Mouse (Mus musculus) urinary bladder, adult 2 months (tissue): ENCODE measurements around the gene Ckmt2. TPM values are rescaled to one million over a fixed set of nuclear protein-coding genes. Genes with fewer than 3 reads are reported as not detected.

Experiments
- DNase-seq: peaks from one replicate; pipeline ENCODE4 v3.0.0; 2022; ENCODE audit warnings: low spot score
- polyA plus RNA-seq: library from polyadenylated mRNA; depleted of rRNA; stranded (reverse); fragments of >200 nt; gene quantifications from 2 replicates; pipeline ENCODE4 v1.2.3, GENCODE M21; 2012; rRNA removed

Gene Ckmt2
- polyA plus RNA-seq, 1 experiment = not detected

DNA sequence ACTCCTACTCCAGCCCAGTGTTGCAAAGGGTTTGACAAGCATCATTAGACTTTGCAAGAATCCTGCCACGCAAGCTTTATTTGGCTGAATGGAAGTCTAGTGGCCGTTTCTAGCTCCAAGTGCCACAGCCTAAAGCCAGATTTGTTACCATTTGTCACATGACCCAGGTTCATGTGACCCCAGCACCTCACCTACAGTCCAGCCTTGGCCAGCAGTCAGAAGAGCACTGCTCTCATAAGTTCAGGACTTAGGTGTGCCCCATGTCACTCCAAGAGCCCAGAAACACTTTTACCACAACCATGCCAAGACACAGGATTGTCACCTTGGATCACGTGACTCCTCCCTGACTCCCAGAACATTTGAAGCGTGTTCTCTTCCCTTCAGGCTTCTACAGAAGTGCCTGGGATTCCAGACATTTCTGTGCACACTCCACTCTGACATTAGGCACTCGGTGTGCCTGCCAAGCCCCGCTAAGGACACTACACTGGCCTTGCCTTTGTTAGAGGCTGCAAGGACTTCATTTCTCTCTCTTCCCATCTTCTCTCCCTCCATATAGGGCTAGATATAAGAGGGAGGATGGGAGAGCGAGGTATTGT lies 2.9 kb downstream of the Ckmt2 start:
- no peak for DNase-seq

- no peak for DNase-seq
These were observed 8.1 kb downstream of the Ckmt2 start for GRCm38 (mm10) chr13:91868577-91868976.

DNA sequence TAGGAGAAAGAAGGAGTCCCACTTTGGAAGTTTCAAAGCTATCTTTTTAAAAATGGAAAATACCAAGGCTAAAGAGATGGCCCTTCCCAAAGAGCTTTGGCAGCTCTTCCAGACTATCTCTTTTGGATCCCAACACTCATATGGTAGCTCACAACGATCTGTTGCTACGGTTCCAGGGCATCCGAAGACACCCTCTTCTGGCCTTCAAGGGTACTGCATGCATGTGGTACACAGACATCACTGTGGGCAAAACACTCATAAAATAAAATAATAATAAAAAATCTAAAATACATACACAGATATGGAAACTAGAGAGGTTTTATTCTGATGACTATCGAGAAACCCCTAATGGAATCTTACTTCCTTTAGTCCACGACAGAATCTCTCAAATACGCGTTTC lies 17.9 kb downstream of the Ckmt2 start:
- no peak for DNase-seq

- no peak for DNase-seq
These were observed 19.3 kb downstream of the Ckmt2 start for GRCm38 (mm10) chr13:91857427-91857826.

DNA sequence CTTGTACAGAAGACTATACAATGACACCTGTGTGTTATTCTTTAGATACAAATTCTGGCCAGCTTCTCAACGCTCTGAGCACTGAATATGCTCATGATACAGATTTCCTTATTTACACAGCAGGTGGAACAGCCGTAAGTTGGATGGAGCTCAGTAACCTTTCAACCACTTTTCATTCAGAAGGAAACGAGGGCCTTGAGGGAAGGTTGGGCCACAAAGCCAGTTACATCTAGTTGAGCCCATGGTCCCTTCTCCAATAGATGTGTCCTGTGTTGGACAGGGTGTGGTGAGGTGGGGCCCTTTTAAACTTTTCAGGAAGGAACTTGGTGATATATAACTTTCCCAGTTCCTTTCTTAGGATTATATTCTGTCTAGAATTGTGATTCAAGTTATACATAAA lies 22.3 kb downstream of the Ckmt2 start:
- no peak for DNase-seq

GRCm38 (mm10) chr13:91827876-91828275 lies 48.8 kb downstream of the Ckmt2 start:
- DNase-seq = no peak

DNA sequence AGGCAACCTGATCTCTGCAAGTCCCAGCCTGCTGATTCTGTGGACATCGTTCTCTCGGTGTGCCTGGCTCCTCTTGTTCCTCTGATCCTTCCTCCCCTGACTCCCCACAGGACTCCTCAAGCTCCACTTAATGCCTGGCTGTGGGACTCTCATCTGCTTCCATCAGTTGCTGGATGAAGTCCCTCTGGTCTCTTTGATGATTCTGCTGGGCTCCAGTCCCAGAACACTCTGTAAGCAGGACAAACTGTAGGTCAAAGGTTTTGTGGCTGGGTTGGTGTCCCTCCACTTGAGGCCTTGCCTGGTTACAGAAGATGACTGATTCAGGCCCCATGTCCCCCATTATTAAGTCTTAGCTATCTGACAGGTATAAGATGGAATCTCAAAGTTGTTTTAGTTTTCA lies 50.6 kb downstream of the Ckmt2 start:
- no peak for DNase-seq

GRCm38 (mm10) chr13:91824845-91825550 lies 51.7 kb downstream of the Ckmt2 start:
- no peak for DNase-seq

GRCm38 (mm10) chr13:91823735-91824134 lies 53.0 kb downstream of the Ckmt2 start:
- no peak for DNase-seq

- DNase-seq = no peak
These were observed 62.0 kb downstream of the Ckmt2 start for GRCm38 (mm10) chr13:91814670-91815069.

GRCm38 (mm10) chr13:91809476-91809875 lies 67.2 kb downstream of the Ckmt2 start:
- DNase-seq = no peak

GRCm38 (mm10) chr13:91807874-91808575 lies 68.7 kb downstream of the Ckmt2 start:
- DNase-seq = no peak

GRCm38 (mm10) chr13:91807155-91807839 lies 69.4 kb downstream of the Ckmt2 start, which contains the start of gene Zcchc9:
Gene Zcchc9 (minus strand): TSS chr13:91807705.
- DNase-seq = peak; percentile 82

Other genes starting within 250 kb of the Ckmt2 start
- not detected in 2 replicates for gene Acot12, start 135.4 kb downstream of the Ckmt2 start, polyA plus RNA-seq
- 26.4 and 28.3 TPM in 2 replicates for gene Zcchc9, start 69.2 kb downstream of the Ckmt2 start, polyA plus RNA-seq